Mouse (Mus musculus): ENCODE data around the gene Rufy1.

The Rufy1 gene

GRCm38 (mm10) chr11:50354851-50355250 is 76.1 kb downstream of the Rufy1 start:
- no peak for DNase-seq (ENCODE audit: low spot score in 2 of 2)

- DNase-seq (ENCODE audit: low spot score in 2 of 2): no peak
Observed at GRCm38 (mm10) chr11:50354162-50354561, 76.8 kb downstream of the Rufy1 start, which contains the start of gene Cby3. Gene Cby3, plus strand, starts transcription at chr11:50354462.

- DNase-seq (ENCODE audit: low spot score in 2 of 2): no peak
Observed at GRCm38 (mm10) chr11:50352177-50352576, 78.7 kb downstream of the Rufy1 start.

- DNase-seq (ENCODE audit: low spot score in 2 of 2): no peak
Observed at GRCm38 (mm10) chr11:50346256-50347032, 84.5 kb downstream of the Rufy1 start.

- no peak for DNase-seq (ENCODE audit: low spot score in 2 of 2)
Observed at GRCm38 (mm10) chr11:50345486-50345885, 85.4 kb downstream of the Rufy1 start.

Data from left cerebral cortex, adult 9 months (tissue).